Mouse (Mus musculus): ENCODE results near the gene Alox12. TPM values are rescaled to one million over a fixed set of nuclear protein-coding genes. Genes with fewer than 3 reads are reported as not detected.
A peak's percentile ranks its signal among the peaks of the same experiment; 100 is the strongest.

Gene Alox12
- polyA plus RNA-seq, 1 experiment from 2014 or later = 3.5 TPM

- DNase-seq (ENCODE audit: low spot score) (no peak), ATAC-seq (ENCODE audit: low FRiP score) (no peak)
- H3K27ac ChIP-seq (ENCODE audit: low read depth, low read length) = no peak overlapping the region
- no peaks in the 10 kb centered on the region for H3K36me3 ChIP-seq (ENCODE audit: control insufficient read depth, insufficient read depth, low read length)
- H3K27me3 ChIP-seq (ENCODE audit: control insufficient read depth, insufficient read depth, low read length) = no peaks in the 10 kb centered on the region
- no peak overlapping the region for H3K4me2 ChIP-seq (replicated peaks; ENCODE audit: low read depth, low read length)
- 87% methylated on average over 2 of the region's 2 CpGs for WGBS
- H3K9ac ChIP-seq (ENCODE audit: low read depth, low read length) = no peak overlapping the region
- no peaks in the 10 kb centered on the region for H3K9me3 ChIP-seq (ENCODE audit: control insufficient read depth, low read length)
- no peaks in the 10 kb centered on the region for H3K4me1 ChIP-seq (replicated peaks; ENCODE audit: control insufficient read depth, insufficient read depth, low read length)
- no peak overlapping the region for H3K4me3 ChIP-seq (ENCODE audit: low read depth, low read length)
These were observed 48.4 kb downstream of the Alox12 start for GRCm38 (mm10) chr11:70206801-70207200.

GRCm38 (mm10) chr11:70201691-70202090 is 53.5 kb downstream of the Alox12 start:
- no peaks in the 10 kb centered on the region for H3K36me3 ChIP-seq (ENCODE audit: control insufficient read depth, insufficient read depth, low read length)
- H3K4me3 ChIP-seq (ENCODE audit: low read depth, low read length) = no peak overlapping the region
- DNase-seq (ENCODE audit: low spot score) = peak; percentile 88
- no peak overlapping the region for H3K9ac ChIP-seq (ENCODE audit: low read depth, low read length)
- no peaks in the 10 kb centered on the region for H3K4me1 ChIP-seq (replicated peaks; ENCODE audit: control insufficient read depth, insufficient read depth, low read length)
- H3K27me3 ChIP-seq (ENCODE audit: control insufficient read depth, insufficient read depth, low read length) = no peaks in the 10 kb centered on the region
- no peak overlapping the region for H3K27ac ChIP-seq (ENCODE audit: low read depth, low read length)
- ATAC-seq (ENCODE audit: low FRiP score) = no peak
- H3K4me2 ChIP-seq (replicated peaks; ENCODE audit: low read depth, low read length) = no peak overlapping the region
- no peaks in the 10 kb centered on the region for H3K9me3 ChIP-seq (ENCODE audit: control insufficient read depth, low read length)
- WGBS = 35% methylated on average over 5 of the region's 5 CpGs

GRCm38 (mm10) chr11:70200036-70200608 is 55.0 kb downstream of the Alox12 start:
- no peak overlapping the region for H3K4me3 ChIP-seq (ENCODE audit: low read depth, low read length)
- ATAC-seq (ENCODE audit: low FRiP score) = no peak
- no peak for DNase-seq (ENCODE audit: low spot score)
- H3K4me2 ChIP-seq (replicated peaks; ENCODE audit: low read depth, low read length) = no peak overlapping the region
- no peaks in the 10 kb centered on the region for H3K36me3 ChIP-seq (ENCODE audit: control insufficient read depth, insufficient read depth, low read length)
- H3K9me3 ChIP-seq (ENCODE audit: control insufficient read depth, low read length) = no peaks in the 10 kb centered on the region
- H3K27ac ChIP-seq (ENCODE audit: low read depth, low read length) = no peak overlapping the region
- no peaks in the 10 kb centered on the region for H3K27me3 ChIP-seq (ENCODE audit: control insufficient read depth, insufficient read depth, low read length)
- H3K4me1 ChIP-seq (replicated peaks; ENCODE audit: control insufficient read depth, insufficient read depth, low read length) = no peaks in the 10 kb centered on the region
- H3K9ac ChIP-seq (ENCODE audit: low read depth, low read length) = no peak overlapping the region
- 92% methylated on average over 5 of the region's 5 CpGs for WGBS

- Histone ChIP-seq H3K9me3 (ENCODE audit: control insufficient read depth, low read length) (no peaks in the 10 kb centered on the region), H3K9ac (ENCODE audit: low read depth, low read length) (no peak overlapping the region), H3K4me1 (replicated peaks; ENCODE audit: control insufficient read depth, insufficient read depth, low read length) (no peaks in the 10 kb centered on the region), H3K4me3 (ENCODE audit: low read depth, low read length) (no peak overlapping the region), H3K27ac (ENCODE audit: low read depth, low read length) (no peak overlapping the region), H3K27me3 (ENCODE audit: control insufficient read depth, insufficient read depth, low read length) (no peaks in the 10 kb centered on the region), H3K36me3 (ENCODE audit: control insufficient read depth, insufficient read depth, low read length) (no peaks in the 10 kb centered on the region), H3K4me2 (replicated peaks; ENCODE audit: low read depth, low read length) (no peak overlapping the region)
- ATAC-seq (ENCODE audit: low FRiP score) = no peak
- WGBS = 86% methylated on average over 8 of the region's 8 CpGs
- DNase-seq (ENCODE audit: low spot score) = no peak
These were observed 56.0 kb downstream of the Alox12 start for GRCm38 (mm10) chr11:70199107-70199506.

GRCm38 (mm10) chr11:70198332-70198731 is 56.8 kb downstream of the Alox12 start:
- Histone ChIP-seq H3K36me3 (ENCODE audit: control insufficient read depth, insufficient read depth, low read length) (no peaks in the 10 kb centered on the region), H3K4me3 (ENCODE audit: low read depth, low read length) (no peak overlapping the region), H3K9me3 (ENCODE audit: control insufficient read depth, low read length) (no peaks in the 10 kb centered on the region), H3K9ac (ENCODE audit: low read depth, low read length) (no peak overlapping the region), H3K4me2 (replicated peaks; ENCODE audit: low read depth, low read length) (no peak overlapping the region), H3K4me1 (replicated peaks; ENCODE audit: control insufficient read depth, insufficient read depth, low read length) (no peaks in the 10 kb centered on the region), H3K27me3 (ENCODE audit: control insufficient read depth, insufficient read depth, low read length) (no peaks in the 10 kb centered on the region), H3K27ac (ENCODE audit: low read depth, low read length) (no peak overlapping the region)
- ATAC-seq (ENCODE audit: low FRiP score) = no peak
- DNase-seq (ENCODE audit: low spot score) = no peak
- 89% methylated on average over 3 of the region's 3 CpGs for WGBS

GRCm38 (mm10) chr11:70193354-70194285 is 61.5 kb downstream of the Alox12 start:
- 60% methylated on average over 11 of the region's 11 CpGs for WGBS

GRCm38 (mm10) chr11:70192157-70192556 is 63.0 kb downstream of the Alox12 start:
- no peak for DNase-seq (ENCODE audit: low spot score)
- Histone ChIP-seq H3K27me3 (ENCODE audit: control insufficient read depth, insufficient read depth, low read length) (no peaks in the 10 kb centered on the region), H3K4me2 (replicated peaks; ENCODE audit: low read depth, low read length) (no peak overlapping the region), H3K36me3 (ENCODE audit: control insufficient read depth, insufficient read depth, low read length) (no peaks in the 10 kb centered on the region), H3K27ac (ENCODE audit: low read depth, low read length) (no peak overlapping the region), H3K4me3 (ENCODE audit: low read depth, low read length) (no peak overlapping the region), H3K4me1 (replicated peaks; ENCODE audit: control insufficient read depth, insufficient read depth, low read length) (no peaks in the 10 kb centered on the region), H3K9ac (ENCODE audit: low read depth, low read length) (no peak overlapping the region), H3K9me3 (ENCODE audit: control insufficient read depth, low read length) (no peaks in the 10 kb centered on the region)
- ATAC-seq (ENCODE audit: low FRiP score) = no peak
- WGBS = 85% methylated on average over 4 of the region's 4 CpGs

More at GRCm38 (mm10) chr11:70193354-70194285, 61.5 kb downstream of the Alox12 start:
- Histone ChIP-seq H3K27me3 (ENCODE audit: control insufficient read depth, insufficient read depth, low read length) (no peaks in the 10 kb centered on the region), H3K36me3 (ENCODE audit: control insufficient read depth, insufficient read depth, low read length) (no peaks in the 10 kb centered on the region), H3K27ac (ENCODE audit: low read depth, low read length) (no peak overlapping the region), H3K9me3 (ENCODE audit: control insufficient read depth, low read length) (no peaks in the 10 kb centered on the region), H3K9ac (ENCODE audit: low read depth, low read length) (no peak overlapping the region), H3K4me2 (replicated peaks; ENCODE audit: low read depth, low read length) (no peak overlapping the region), H3K4me3 (ENCODE audit: low read depth, low read length) (no peak overlapping the region), H3K4me1 (replicated peaks; ENCODE audit: control insufficient read depth, insufficient read depth, low read length) (no peaks in the 10 kb centered on the region)
- no peak for ATAC-seq (ENCODE audit: low FRiP score)
- no peak for DNase-seq (ENCODE audit: low spot score)

Data from hindbrain, embryonic 11.5 days (tissue).